Mouse (Mus musculus) layer of hippocampus, postnatal 10 days (tissue): ENCODE measurements around the gene Slc34a1. TPM values are rescaled to one million over a fixed set of nuclear protein-coding genes. Genes with fewer than 3 reads are reported as not detected.
"Not testable (repeated sequence)": the region's sequence is repeated elsewhere in the genome, so short reads cannot be mapped to it uniquely, and the experiment has no call there.

ENCODE experiments used
- DNase-seq, 2 experiments: peaks; one replicate each; pipeline ENCODE4 v3.0.0; 2021; ENCODE audit warnings: low spot score in 2 of 2
- total RNA-seq, 2 experiments: library from RNA; stranded (reverse); gene quantifications; 2 replicates each; pipeline ENCODE4 v1.2.3; 2021

The Slc34a1 gene
- total RNA-seq, 2 experiments from 2014 or later: not detected

DNA sequence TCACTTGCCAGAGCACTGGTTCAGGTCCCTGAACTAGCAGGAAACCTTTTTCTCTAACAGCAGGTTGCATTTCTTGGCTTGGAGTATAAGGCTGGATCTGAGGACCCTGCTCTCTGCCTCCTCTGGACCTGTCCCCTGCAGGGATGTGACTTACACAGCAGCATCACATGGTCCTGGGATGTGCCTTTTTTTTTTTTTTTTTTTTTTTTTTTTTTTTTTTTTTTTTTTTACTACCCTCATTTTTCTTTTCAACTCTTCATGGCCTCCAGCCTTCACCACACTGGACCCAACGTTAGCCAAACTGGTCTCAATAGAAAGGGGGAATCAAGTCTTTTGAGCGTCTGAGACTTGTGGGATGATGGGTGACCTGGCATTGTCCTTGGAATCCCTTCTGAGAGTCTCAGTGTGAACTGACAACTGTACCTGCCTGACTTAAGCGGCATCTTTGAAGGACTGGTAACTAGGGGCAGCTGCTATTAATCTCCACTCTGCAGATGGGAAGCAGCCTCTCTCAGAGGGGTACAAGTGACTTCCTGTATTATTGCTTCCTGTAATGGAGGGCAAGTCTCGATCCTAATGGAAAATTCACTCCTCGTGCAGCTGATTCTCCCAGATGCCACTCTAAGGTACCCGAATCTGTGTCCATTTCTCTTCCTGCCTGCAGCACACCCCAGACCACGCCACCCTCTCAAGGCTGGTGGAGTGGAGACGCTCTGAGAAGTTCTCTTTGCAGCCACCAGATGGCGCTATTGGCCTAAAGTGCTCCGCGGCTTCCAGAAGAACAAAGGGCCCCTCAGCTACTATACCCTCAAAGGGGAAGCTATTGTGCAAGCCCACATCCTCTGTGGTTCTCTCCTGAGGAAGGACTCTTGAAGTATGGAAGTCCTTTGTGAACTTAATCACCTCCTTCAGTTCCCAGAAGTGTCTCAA, 7.1 kb downstream of the Slc34a1 start:
- DNase-seq: peak; percentile 85 to 90

DNA sequence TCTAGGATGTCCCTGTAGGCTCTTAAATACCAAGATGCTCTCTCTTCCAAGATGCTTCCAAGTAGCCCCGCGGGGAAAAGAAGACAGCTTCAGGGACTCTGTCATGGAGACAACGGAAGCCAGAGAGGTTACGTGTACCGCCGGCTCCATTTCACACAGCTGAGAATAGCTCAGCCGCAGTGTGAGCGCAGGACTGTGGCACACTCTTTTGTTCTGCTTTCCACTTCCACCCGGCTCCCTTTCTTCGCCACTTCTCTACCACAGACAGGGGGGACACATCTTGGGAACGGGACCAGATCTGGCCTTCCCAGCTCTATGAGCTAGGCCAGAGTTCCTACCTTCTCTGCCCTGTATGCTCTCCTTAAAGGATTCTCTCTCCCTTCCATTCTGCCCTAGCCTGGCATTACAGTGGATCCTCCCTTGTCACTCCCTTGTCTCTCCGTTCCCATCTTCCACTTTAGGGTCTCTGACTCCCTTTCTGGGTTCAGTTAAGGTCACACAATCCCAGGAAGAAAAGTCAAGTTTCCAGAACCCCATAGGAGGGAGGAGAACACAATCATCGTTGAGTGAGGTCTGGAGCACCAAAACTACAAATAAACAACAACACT, 7.9 kb downstream of the Slc34a1 start:
- peak in 1 of 2 experiments; percentile 13 for DNase-seq

DNA sequence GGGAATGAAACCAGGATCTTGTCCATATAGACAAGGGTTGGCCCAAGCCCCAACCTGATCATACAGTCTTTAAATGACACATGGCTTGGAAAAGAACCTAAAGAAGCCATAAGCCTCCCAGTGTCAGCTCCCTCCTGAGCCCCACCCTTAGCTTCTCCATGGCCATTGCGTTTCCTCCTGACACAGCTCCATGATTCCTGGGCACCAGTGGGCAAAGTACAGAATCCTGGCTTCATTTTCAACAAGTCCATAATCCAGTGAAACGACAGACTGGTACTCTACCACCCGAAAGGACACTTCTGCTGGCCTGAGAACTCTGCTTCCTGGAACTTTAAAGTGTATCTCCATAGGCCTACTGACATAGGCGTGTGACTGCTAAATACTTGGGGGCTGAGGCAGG, 9.4 kb downstream of the Slc34a1 start:
- DNase-seq: no peak

DNA sequence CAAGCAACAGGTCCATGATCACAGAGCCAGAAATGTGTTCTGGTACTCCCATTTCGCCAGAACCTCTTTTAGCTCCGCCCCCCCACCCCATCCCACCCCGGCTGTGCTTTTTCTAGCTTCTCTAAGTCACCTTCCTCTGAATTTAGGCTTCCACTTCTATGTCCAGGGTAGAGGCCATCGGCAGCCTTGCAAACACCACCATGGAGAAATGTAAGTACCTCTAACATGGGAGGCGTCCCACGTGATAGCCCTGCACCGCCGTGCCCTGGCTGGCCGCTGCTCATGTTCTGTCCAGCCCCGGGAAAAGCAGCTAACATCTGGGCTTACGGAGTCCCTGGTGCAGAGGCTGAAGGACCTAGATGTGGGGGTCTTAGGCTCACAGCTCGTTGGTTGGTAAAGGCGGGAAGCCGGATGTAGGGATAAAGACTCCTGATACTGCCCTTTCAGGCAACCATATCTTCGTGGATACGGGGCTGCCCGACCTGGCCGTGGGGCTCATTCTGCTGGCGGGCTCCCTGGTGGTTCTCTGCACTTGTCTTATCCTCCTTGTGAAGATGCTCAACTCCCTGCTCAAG, 10.6 kb downstream of the Slc34a1 start:
- DNase-seq: no peak

DNA sequence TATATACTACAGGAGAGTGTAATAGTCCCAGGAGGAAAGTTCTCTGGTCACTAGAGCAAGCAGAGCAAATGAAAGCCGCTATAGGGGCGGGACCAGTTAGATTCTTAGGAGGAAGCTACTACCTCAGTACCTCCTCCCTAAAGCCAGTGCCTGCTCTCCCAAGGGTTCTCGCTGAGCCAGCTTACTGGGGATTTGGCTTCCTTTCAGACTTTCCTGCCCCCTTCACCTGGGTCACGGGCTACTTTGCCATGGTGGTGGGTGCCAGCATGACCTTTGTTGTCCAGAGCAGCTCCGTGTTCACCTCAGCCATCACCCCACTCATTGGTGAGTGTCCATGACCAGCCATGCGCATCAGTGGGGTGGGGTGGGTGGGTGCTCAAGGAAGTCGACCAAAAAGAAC, 13.8 kb downstream of the Slc34a1 start:
- no peak for DNase-seq

DNA sequence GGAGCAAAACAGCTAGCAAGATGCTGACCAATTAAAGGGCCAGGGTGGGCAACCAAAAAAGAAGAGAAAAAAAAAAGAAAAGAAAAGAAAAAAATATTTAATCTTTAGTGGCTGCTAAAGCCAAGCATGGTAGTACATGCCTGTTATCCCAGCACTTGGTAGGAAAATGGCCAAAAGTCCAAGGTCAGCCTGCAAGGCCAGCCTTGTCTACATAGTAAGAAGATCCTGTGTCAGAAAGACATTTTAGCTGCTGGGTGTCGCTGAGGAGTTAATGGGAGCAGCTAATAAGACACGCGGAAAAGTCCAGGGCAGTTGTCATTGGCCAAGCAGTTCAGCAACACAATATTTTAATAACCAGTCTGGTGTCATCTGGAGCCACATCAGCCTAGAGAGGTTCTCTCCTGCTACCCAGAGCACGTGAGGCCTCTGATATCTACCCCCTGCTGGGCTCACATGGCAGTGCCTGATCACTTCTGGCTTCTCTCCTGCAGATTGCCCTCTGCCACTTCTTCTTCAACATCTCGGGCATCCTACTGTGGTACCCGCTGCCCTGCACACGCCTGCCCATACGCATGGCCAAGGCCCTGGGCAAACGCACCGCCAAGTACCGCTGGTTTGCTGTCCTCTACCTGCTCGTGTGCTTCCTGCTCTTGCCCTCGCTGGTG, 14.8 kb downstream of the Slc34a1 start:
- DNase-seq: no peak

DNA sequence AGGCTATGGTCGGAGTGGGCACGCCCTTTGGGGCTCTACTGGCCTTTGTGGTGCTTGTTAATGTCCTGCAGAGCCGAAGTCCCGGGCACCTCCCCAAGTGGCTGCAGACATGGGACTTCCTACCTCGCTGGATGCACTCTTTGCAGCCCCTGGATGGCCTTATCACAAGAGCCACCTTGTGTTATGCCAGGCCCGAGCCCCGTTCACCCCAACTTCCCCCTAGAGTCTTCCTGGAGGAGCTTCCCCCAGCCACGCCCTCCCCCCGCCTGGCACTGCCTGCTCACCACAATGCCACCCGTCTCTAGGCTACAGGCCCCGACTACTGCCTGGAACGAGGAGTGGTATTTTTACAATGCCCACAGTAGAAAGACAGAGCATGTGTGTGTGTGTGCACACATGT, 15.3 kb downstream of the Slc34a1 start:
- no peak for DNase-seq

DNA sequence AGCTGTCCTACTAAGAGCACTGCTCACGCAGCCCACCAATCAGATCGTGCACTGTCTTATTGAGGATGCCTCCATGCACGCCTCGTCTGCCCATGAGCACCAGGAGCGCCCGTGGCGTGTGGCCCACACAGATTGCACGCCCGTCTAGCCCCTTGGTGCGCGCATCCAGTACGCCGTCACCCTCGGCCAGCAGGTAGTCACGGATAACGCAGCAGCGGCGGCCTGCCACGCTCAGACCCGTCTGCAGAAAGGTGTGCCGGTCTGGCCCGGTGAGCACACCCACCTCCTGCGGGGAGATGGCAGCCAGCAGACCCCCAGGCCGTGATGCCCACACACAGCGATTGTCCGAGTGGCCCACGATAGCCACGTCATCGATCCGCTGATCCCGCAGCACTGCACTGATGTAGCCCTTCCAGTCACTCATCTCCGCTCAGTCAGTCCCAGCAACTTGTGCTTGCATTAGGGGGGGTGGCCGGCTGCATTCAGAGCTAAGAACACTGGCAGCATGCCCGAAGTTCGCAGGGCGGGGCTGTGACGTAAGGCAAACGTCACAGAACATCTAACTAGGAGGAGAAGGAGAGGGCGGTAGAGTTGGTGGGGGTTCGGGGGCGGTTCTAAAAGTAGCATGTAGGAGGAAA, 16.9 kb downstream of the Slc34a1 start, which contains the start of gene Pfn3:
TSS of gene Pfn3 (minus strand) at position 490 of the 638 bp plus-strand sequence.
- peak; percentile 63 to 68 for DNase-seq

DNA sequence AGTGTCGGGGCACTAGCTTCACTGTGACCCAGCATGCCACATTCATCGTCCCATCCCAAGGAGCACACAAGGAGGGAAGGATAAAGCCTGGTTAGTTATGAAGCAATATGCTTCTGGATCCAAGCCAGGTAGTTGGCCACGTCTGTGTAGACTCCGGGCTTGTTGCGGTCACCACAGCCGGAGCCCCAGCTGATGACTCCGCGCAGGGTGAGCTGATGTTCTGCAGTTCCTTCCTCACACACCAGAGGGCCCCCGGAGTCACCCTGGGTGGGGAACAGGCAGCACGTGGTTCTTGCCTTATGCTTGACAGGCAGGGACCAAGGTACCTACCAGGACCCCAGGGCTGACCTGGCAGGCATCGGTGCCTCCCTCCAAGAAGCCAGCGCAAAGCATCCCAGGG, 20.0 kb downstream of the Slc34a1 start:
- peak; percentile 90 to 91 for DNase-seq

DNA sequence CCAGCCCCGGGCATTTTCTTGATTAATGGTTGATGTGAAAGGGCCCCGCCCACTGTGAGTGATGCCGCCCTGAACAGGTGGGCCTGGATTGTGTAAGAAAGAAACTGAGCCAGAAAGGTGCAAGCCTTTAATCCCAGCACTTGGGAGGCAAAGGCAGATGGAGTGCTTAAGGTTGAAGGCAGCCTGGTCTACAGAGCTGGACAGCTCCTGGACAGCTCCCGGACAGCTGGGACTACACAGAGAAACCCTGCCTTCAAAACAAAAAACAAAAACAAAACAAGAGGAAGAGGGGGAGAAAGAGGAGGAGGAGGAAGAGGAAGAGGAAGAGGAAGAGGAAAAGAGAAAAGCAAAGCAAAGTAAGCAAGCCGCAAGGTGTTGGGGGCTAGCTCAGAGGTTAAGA, 21.2 kb downstream of the Slc34a1 start:
- no peak for DNase-seq

DNA sequence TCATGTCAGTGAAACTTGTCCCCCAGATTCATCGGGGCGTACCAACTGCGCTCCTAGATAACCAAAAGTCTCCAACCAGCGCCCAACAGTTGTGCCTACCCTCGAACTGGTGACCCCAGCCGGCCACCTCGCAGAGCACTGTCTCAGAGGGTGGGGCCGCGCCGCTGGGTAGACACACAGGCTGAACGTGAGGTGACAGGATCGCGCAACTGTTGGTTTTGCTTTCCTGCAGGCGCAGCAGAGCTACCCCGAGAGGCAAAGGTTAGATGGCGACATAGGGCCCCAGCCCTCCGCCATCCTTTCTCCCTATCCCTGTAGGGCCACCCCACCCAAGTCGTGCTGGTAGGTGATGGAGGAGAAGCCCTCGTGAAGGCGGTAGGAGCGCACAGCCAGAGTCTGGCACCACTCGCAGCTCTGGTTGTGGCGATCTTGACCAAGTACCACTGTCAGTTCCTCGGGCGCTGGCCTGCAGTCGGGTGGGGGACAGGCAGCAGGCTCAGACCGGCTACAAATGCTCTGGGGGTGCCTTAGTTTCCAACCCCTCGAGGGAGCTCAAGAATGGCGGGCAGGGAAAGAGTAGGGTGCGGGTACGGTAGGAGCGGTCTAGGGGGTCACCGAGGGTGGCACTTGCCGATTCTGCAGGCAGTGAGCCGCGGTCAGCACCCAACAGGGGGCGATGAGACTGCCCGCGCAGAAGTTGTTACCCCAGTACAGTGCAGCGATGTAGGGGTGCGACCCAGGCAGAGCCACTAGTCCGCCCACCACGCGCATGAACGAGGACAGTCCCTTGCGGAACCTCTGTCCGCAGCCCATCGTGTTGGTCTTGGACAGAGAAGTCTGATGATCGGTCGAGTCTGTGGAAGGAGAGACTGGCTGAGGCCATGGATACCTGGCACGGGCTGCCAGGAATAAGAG, 22.3 kb downstream of the Slc34a1 start:
- peak in 1 of 2 experiments; percentile 32 for DNase-seq

DNA sequence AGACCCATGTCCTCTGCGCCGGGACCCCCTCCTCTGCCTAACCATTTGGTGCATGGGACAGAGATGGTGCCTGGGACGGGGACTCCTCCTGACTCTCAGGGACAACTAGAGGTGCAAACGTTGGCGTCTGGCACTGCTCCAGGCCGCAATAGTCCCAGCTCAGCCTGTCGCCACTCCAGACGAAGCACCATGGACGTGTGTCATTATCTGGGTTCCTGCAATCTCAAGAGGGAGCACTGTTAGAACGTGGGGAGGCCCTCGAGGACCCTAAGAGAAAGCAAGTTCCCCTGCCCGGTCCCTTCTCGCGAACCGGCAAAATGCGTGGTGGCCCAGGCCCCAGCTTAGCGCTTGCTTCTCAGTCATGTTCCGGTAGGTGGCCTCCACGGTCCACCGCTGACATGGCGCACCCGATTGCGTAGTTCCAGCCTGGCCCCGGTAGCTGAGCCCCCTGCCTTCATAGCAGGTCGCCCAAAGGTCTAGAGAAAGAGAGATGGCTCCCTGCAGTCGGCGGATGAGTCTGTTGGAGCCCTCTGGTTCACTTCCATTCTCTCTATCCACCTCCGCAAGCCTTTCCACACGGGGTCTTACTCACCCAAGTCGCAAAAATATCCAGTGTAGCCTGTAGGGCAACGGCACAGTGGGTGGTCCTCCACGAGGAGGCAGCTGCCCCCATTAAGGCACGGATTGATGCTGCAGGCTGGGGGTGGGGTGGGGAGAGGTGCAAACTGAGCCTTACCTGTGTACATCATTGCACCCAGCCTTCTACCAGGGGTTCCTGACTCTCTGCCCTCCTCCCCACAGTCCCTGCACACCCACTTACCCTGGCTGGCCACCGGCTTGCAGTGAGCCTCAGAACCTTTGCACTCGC, 23.2 kb downstream of the Slc34a1 start:
- peak; percentile 76 to 82 for DNase-seq

DNA sequence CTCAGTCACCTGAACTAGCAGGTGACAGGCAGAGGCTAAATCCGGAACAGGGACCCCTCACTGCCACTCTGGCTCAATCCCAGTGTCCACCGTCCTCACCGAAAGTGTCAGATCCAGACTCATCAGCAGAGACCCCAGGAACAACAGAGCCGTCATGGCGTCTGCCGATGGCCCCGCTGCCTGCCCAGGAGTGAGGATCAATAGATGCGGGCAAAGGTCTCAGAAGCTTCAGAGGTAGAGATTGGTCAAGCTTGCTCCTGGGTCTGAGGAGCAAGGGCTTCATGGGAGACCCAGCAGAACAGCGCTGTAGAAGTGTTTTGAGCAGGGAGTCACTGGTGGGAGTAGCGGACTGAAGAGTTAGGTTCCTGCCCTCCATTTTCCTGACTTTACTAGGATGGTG, 28.6 kb downstream of the Slc34a1 start, which contains the start of gene F12:
TSS of gene F12 (minus strand) at position 181 of the 400 bp plus-strand sequence.
- DNase-seq: no peak

DNA sequence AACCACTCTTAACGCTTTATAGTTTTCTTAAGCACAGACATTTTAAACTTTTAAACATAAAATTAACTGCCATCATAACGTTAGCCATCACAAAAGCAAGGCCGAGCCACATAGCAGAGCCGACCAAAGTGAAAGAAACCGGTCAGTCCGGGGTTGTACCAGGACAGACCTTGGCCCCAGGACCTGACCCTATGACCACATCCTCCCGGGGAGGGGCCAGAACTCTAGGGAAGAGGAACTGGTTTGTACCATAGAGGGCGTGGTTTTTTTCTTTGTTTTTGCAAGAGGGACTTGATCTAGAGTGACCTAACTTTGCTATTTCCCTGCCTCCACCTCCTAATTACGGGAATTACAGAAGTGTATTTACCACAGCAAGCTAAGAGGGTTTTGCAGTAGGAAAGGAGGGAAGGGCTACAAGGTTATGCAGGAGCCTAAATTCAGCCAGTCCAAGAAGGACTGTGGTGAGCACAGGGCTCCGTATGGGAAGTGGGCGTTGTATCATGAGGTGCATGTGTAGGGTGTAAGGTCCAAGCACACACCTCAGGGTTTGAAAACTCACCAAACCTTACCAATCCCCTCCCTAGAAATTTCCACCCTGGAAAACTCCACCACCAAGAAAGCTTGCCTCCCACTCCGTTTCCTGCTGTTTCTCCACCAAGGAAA, 31.4 kb downstream of the Slc34a1 start:
- no peak for DNase-seq

DNA sequence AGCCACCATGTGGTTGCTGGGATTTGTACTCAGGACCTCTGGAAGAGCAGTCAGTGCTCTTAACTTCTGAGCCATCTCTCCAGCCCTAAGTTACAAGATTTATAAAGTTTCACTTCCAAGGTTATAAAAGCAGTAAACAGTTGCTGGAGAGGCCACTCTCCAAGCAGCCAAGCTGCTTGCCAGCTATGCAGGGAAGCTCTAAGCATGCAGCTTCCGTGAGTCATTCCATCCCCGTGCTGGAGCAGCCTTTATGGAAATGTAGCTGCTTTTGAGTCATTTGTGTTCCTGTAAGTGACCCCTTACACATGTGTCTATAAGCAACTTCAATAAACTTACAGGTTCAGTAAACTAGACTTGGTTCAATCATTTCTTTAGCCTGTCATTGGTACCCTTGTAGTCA, 32.6 kb downstream of the Slc34a1 start:
- DNase-seq: no peak

DNA sequence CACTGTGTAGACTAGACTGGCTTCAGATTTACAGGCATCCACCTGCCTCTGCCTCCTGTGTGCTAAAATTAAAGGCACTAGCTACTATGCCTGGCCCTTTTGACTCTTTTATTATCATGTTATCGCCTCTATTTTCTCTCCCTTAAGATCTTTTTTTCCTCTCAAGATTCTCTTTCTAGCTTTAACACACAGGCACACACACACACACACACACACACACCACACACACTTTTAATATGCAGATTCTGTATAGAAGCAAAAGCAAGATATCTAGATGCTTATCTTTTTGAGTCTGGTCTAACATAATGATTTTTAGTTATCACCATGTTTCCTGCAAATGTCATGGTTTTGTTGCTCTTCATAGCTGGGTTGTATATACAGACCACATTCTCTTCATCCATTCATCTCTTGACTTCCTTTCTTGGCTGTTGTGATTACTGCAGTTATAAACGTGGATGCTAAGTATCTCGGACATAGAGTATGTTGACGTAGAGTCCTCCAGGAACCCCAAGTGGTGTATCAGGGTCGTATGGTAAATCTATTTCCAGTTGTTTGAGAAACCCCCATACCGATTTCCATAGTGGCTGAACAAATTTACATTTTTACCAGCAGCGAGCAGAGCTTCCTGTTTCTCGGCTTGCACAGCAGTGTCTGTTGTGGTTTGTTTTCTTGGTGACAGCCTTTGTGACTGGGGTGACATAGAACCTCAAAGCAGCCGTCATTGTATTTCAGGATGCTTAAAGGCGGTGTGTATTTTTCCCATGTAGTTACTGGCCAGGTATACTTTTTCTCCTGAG, 34.1 kb downstream of the Slc34a1 start:
- no peak for DNase-seq

DNA sequence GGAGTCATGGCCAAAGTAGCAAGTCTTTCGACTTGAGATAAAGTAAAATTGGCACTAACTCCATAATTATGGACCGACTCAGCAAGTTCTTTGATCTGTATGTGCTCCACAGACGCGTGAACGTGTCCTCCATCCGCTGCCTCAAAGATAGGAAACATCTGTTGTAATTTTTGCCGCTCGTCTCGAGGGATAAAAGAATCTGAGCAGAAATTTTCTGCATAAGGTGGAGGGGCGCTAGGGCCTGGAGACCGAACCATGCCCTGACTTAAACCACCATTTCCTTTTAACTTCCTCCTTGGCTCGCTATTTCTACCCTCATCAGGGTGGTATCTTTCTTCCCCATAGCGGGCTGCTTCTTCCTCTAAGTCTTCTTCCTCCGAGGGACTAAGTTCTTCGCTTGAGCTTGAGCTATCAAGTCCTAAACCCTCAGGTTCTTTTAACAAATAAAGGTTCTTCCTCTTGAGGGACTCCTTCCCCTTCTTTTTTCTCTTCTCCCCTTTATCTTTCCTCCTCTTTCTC, 39.2 kb downstream of the Slc34a1 start:
- DNase-seq: not testable (repeated sequence)
